Mouse (Mus musculus): ENCODE results near the gene Cpne1. TPM values are rescaled to one million over a fixed set of nuclear protein-coding genes. Genes with fewer than 3 reads are reported as not detected.

The Cpne1 gene
- total and polyA plus RNA-seq, 3 experiments: 33.0 to 39.8 (median 34.0) TPM

DNA sequence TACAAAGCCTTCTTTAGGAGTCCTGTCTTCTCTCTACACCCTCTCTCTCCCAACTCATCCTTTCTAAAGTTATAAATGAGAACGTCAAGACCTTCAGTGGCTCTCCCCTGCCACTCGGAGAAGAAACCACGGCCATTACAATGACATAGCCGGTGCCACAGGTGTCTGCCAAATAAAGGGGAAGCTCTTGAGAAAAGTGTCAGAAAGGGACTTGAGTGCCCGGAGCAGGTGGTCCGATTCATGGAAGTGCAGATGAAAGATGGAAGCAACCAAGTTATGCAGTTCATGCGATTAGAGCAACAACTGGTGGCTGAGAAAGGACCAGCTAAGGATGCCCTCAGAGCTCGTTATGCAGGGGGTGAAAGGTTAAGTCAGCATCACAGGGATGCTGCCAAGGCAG is 68.9 kb downstream of the Cpne1 start:
- Histone ChIP-seq H3K27me3 (replicated peaks) (peaks cover 70% of the 10 kb centered on the region), H3K36me3 (replicated peaks in 1 of 2; ENCODE audit: control insufficient read depth in 1 of 2, insufficient read depth in 1 of 2, low read length in 1 of 2) (no peaks in the 10 kb centered on the region), H3K9ac (ENCODE audit: insufficient read depth, low read depth) (no peak overlapping the region), H3K4me1 (ENCODE audit: control insufficient read depth in 1 of 2, insufficient read depth in 2 of 2) (peaks cover 9 to 11% of the 10 kb centered on the region in 2 experiments), H3K4me3 (replicated peaks in 1 of 3; ENCODE audit: low read depth in 2 of 3, low read length in 2 of 3, poor library complexity in 1 of 3) (no peak overlapping the region), H3K4me2 (ENCODE audit: insufficient read depth, low read depth, poor library complexity, severe bottlenecking) (no peak overlapping the region), H3K79me2 (replicated peaks; ENCODE audit: control insufficient read depth, extremely low read depth, insufficient read depth, poor library complexity, severe bottlenecking) (no peaks in the 10 kb centered on the region), H3K9me3 (replicated peaks; ENCODE audit: low read length) (no peaks in the 10 kb centered on the region), H3K27ac (ENCODE audit: insufficient read depth, low read depth) (no peak overlapping the region)
- DNase-seq (ENCODE audit: extremely low read depth): no peak
- in situ Hi-C loops (cut with MboI; ENCODE audit: low pct_ligation_motif_present, low pct_unique_long_range_greater_than_20kb, low sequenced_read_pairs): no loop called here
- TF ChIP-seq CHD1 (IDR thresholded peaks at IDR 0.05; ENCODE audit: low read depth, low read length) (no peak), RCOR1 (conservative IDR thresholded peaks at IDR 0.05; ENCODE audit: low read depth, low read length) (no peak), MAX (IDR thresholded peaks at IDR 0.05; ENCODE audit: low read length) (no peak), USF1 (IDR thresholded peaks at IDR 0.05; ENCODE audit: low read depth, low read length) (no peak), MEF2A (IDR thresholded peaks at IDR 0.05; ENCODE audit: borderline replicate concordance, low read depth, low read length) (no peak), POLR2A (IDR thresholded peaks at IDR 0.05; ENCODE audit: low read depth, low read length) (no peak), CTCF (conservative IDR thresholded peaks at IDR 0.05 in 1 of 2, IDR thresholded peaks at IDR 0.05 in 1 of 2; ENCODE audit: low read depth in 2 of 2, low read length in 2 of 2) (no peak), ZMIZ1 (IDR thresholded peaks at IDR 0.05; ENCODE audit: low read depth, low read length) (no peak), ELF1 (IDR thresholded peaks at IDR 0.05; ENCODE audit: low read depth, low read length) (no peak)
- dilution Hi-C loops (cut with MboI; ENCODE audit: extremely low pct_ligation_motif_present, extremely low pct_unique_long_range_greater_than_20kb, low sequenced_read_pairs): no loop called here

DNA sequence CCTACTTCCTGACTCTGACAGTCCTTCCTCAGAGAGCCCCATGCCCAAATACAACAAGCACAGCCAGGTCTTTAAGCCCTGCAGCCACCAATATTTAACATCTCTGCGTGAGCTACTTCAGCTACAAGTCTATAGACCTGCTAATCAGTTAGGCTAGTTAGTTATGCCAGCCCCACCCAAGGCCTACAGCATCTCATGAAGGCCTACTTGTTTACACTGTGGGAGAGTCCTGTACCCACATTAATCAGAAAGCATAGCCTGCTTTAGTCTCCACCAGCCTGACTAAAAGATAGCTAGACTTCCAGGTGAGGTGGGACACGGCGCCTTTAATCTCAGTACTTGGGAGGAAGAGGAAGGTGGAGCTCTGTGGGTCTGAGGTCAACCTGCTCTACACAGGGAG is 72.4 kb downstream of the Cpne1 start:
- H3K4me2 ChIP-seq (ENCODE audit: insufficient read depth, low read depth, poor library complexity, severe bottlenecking): no peak overlapping the region
- dilution Hi-C loops (cut with MboI; ENCODE audit: extremely low pct_ligation_motif_present, extremely low pct_unique_long_range_greater_than_20kb, low sequenced_read_pairs): no loop called here
- H3K36me3 ChIP-seq (replicated peaks in 1 of 2; ENCODE audit: control insufficient read depth in 1 of 2, insufficient read depth in 1 of 2, low read length in 1 of 2): no peaks in the 10 kb centered on the region
- H3K79me2 ChIP-seq (replicated peaks; ENCODE audit: control insufficient read depth, extremely low read depth, insufficient read depth, poor library complexity, severe bottlenecking): no peaks in the 10 kb centered on the region
- H3K9ac ChIP-seq (ENCODE audit: insufficient read depth, low read depth): no peak overlapping the region
- no peak for TF ChIP-seq ETS1 (conservative IDR thresholded peaks at IDR 0.05; ENCODE audit: low read depth, low read length)
- no peak for TF ChIP-seq SIN3A (IDR thresholded peaks at IDR 0.05; ENCODE audit: low read length)
- TF ChIP-seq MYC (IDR thresholded peaks at IDR 0.05; ENCODE audit: low read depth, low read length): no peak
- no peak for TF ChIP-seq IRF4 (IDR thresholded peaks at IDR 0.05; ENCODE audit: low read depth, low read length)
- TF ChIP-seq ZKSCAN1 (IDR thresholded peaks at IDR 0.05; ENCODE audit: borderline replicate concordance, low read depth, low read length): no peak
- no peak for TF ChIP-seq E2F4 (IDR thresholded peaks at IDR 0.05; ENCODE audit: insufficient replicate concordance, low read depth, low read length)
- TF ChIP-seq RCOR1 (conservative IDR thresholded peaks at IDR 0.05; ENCODE audit: low read depth, low read length): no peak
- no peak for TF ChIP-seq RAD21 (IDR thresholded peaks at IDR 0.05; ENCODE audit: low read depth, low read length)
- no peak for TF ChIP-seq CTCF (conservative IDR thresholded peaks at IDR 0.05 in 1 of 2, IDR thresholded peaks at IDR 0.05 in 1 of 2; ENCODE audit: low read depth in 2 of 2, low read length in 2 of 2)
- no peak for TF ChIP-seq NRF1 (IDR thresholded peaks at IDR 0.05; ENCODE audit: low read depth, low read length)
- no peak overlapping the region for H3K4me3 ChIP-seq (replicated peaks in 1 of 3; ENCODE audit: low read depth in 2 of 3, low read length in 2 of 3, poor library complexity in 1 of 3)
- no peak overlapping the region for H3K27ac ChIP-seq (ENCODE audit: insufficient read depth, low read depth)
- H3K4me1 ChIP-seq (ENCODE audit: control insufficient read depth in 1 of 2, insufficient read depth in 2 of 2): peaks cover 5% of the 10 kb centered on the region in 2 experiments
- DNase-seq (ENCODE audit: extremely low read depth): no peak
- in situ Hi-C loops (cut with MboI; ENCODE audit: low pct_ligation_motif_present, low pct_unique_long_range_greater_than_20kb, low sequenced_read_pairs): no loop called here
- H3K9me3 ChIP-seq (replicated peaks; ENCODE audit: low read length): no peaks in the 10 kb centered on the region
- H3K27me3 ChIP-seq (replicated peaks): peaks cover 61% of the 10 kb centered on the region

Data from CH12.LX (cell line).